Mouse (Mus musculus): ENCODE data around the gene Nfyc.

Gene Nfyc

GRCm38 (mm10) chr4:120713021-120713420 is 118.4 kb downstream of the Nfyc start:
- DNase-seq = no peak

- DNase-seq = no peak
Measured at GRCm38 (mm10) chr4:120712236-120712635, 119.1 kb downstream of the Nfyc start.
